Mouse (Mus musculus): ENCODE measurements at regions not wholly inside any gene's neighbourhood (a gene's known extent, or its start where the extent isn't known, plus 50 kb on each side); places are given as distances from the start of the nearest gene placed in this dataset.

GRCm38 (mm10) chr3:38820787-38821186 is 66.0 kb upstream of the Fat4 start:
- DNase-seq (ENCODE audit: low read depth, low spot score), result no peak

GRCm38 (mm10) chr3:38820315-38820714 is 66.4 kb upstream of the Fat4 start:
- DNase-seq (ENCODE audit: low read depth, low spot score), result no peak

- DNase-seq (ENCODE audit: low read depth, low spot score), result no peak
These were observed 69.1 kb upstream of the Fat4 start for GRCm38 (mm10) chr3:38817651-38818050.

- DNase-seq (ENCODE audit: low read depth, low spot score), result no peak
These were observed 74.3 kb upstream of the Fat4 start for GRCm38 (mm10) chr3:38812457-38812856.

GRCm38 (mm10) chr3:38811635-38812034 is 75.1 kb upstream of the Fat4 start:
- DNase-seq (ENCODE audit: low read depth, low spot score), result no peak

- no peak for DNase-seq (ENCODE audit: low read depth, low spot score)
These were observed 80.2 kb upstream of the Fat4 start for GRCm38 (mm10) chr3:38806469-38807055.

- DNase-seq (ENCODE audit: low read depth, low spot score), result no peak
These were observed 80.7 kb upstream of the Fat4 start for GRCm38 (mm10) chr3:38806036-38806435.

GRCm38 (mm10) chr3:38795646-38796301 is 91.0 kb upstream of the Fat4 start:
- DNase-seq (ENCODE audit: low read depth, low spot score), result no peak

GRCm38 (mm10) chr3:38793221-38793620 is 93.5 kb upstream of the Fat4 start:
- no peak for DNase-seq (ENCODE audit: low read depth, low spot score)

- no peak for DNase-seq (ENCODE audit: low read depth, low spot score)
These were observed 98.0 kb upstream of the Fat4 start for GRCm38 (mm10) chr3:38788751-38789150.

- no peak for DNase-seq (ENCODE audit: low read depth, low spot score)
These were observed 103.0 kb upstream of the Fat4 start for GRCm38 (mm10) chr3:38783711-38784110.

- DNase-seq (ENCODE audit: low read depth, low spot score), result no peak
These were observed 103.7 kb upstream of the Fat4 start for GRCm38 (mm10) chr3:38783051-38783450.

GRCm38 (mm10) chr3:38776743-38777366 is 109.9 kb upstream of the Fat4 start:
- DNase-seq (ENCODE audit: low read depth, low spot score), result peak; percentile 25

- no peak for DNase-seq (ENCODE audit: low read depth, low spot score)
These were observed 132.1 kb upstream of the Fat4 start for GRCm38 (mm10) chr3:38754632-38755123.

- DNase-seq (ENCODE audit: low read depth, low spot score), result no peak
These were observed 133.1 kb upstream of the Fat4 start for GRCm38 (mm10) chr3:38753446-38754205.

- no peak for DNase-seq (ENCODE audit: low read depth, low spot score)
These were observed 144.6 kb upstream of the Fat4 start for GRCm38 (mm10) chr3:38742155-38742554.

GRCm38 (mm10) chr3:38722606-38723005 is 164.1 kb upstream of the Fat4 start:
- DNase-seq (ENCODE audit: low read depth, low spot score), result no peak

GRCm38 (mm10) chr3:38712078-38712873 is 174.5 kb upstream of the Fat4 start:
- no peak for DNase-seq (ENCODE audit: low read depth, low spot score)

GRCm38 (mm10) chr3:38711229-38711628 is 175.5 kb upstream of the Fat4 start:
- DNase-seq (ENCODE audit: low read depth, low spot score), result no peak

GRCm38 (mm10) chr3:38707891-38708290 is 178.8 kb upstream of the Fat4 start:
- no peak for DNase-seq (ENCODE audit: low read depth, low spot score)

GRCm38 (mm10) chr3:38699206-38699605 is 187.5 kb upstream of the Fat4 start:
- no peak for DNase-seq (ENCODE audit: low read depth, low spot score)

Measured in ES-CJ7 (cell line).